Mouse (Mus musculus) myocyte (in vitro differentiated cells): ENCODE results near the gene Ccng2. TPM values are rescaled to one million over a fixed set of nuclear protein-coding genes. Genes with fewer than 3 reads are reported as not detected.

ENCODE experiments used
- H3K27me3 ChIP-seq: one replicate; pipeline ENCODE4 v1.6.1; 2011; ENCODE audit not compliant: control insufficient read depth, insufficient read depth, insufficient read length
- H3K36me3 ChIP-seq: one replicate; pipeline ENCODE4 v1.6.1; 2011; ENCODE audit not compliant: control insufficient read depth, insufficient read depth
- H3K4me2 ChIP-seq: one replicate; pipeline ENCODE4 v1.6.1; 2011; ENCODE audit warnings: low read depth, control low read depth
- H3K4me3 ChIP-seq: one replicate; pipeline ENCODE4 v1.5.1; 2011; ENCODE audit warnings: mild to moderate bottlenecking, control low read depth, moderate library complexity
- H3K79me2 ChIP-seq: one replicate; pipeline ENCODE4 v1.6.1; 2011; ENCODE audit not compliant: control insufficient read depth, insufficient read depth
- H3ac ChIP-seq: one replicate; pipeline ENCODE4 v1.6.1; 2011; ENCODE audit not compliant: control insufficient read depth, insufficient read length
- CEBPB ChIP-seq: IDR thresholded peaks from 2 replicates; pipeline ENCODE4 v1.6.1; 2011; ENCODE audit warnings: mild to moderate bottlenecking, moderate library complexity; ENCODE audit not compliant: poor library complexity, insufficient read depth, severe bottlenecking
- E2F4 ChIP-seq: IDR thresholded peaks from one replicate; pipeline ENCODE4 v1.6.1; 2011; ENCODE audit warnings: mild to moderate bottlenecking, control low read depth, moderate library complexity; ENCODE audit not compliant: insufficient read depth
- MAX ChIP-seq: IDR thresholded peaks from one replicate; pipeline ENCODE4 v1.6.1; 2011; ENCODE audit warnings: low read depth, mild to moderate bottlenecking, control low read depth
- MYOD1 ChIP-seq, 3 experiments: IDR thresholded peaks; one replicate each; pipeline ENCODE4 v1.6.1; 2011; ENCODE audit warnings: control low read depth in 2 of 3, low read depth in 2 of 3, mild to moderate bottlenecking in 2 of 3, moderate library complexity in 1 of 3; ENCODE audit not compliant: insufficient read length in 2 of 3, control insufficient read depth in 1 of 3
- MYOG ChIP-seq, 3 experiments: IDR thresholded peaks; one replicate each; pipeline ENCODE4 v1.6.1; 2011; ENCODE audit warnings: control low read depth in 2 of 3, low read depth in 2 of 3, mild to moderate bottlenecking in 2 of 3; ENCODE audit not compliant: insufficient read length in 2 of 3, control insufficient read depth in 1 of 3, insufficient read depth in 1 of 3
- POLR2A ChIP-seq: IDR thresholded peaks from one replicate; pipeline ENCODE4 v1.6.1; 2011; ENCODE audit warnings: low read depth, mild to moderate bottlenecking, control low read depth, moderate library complexity; ENCODE audit not compliant: insufficient read length
- POLR2AphosphoS2 ChIP-seq: IDR thresholded peaks from one replicate; pipeline ENCODE4 v1.6.1; 2011; ENCODE audit warnings: low read depth, control low read depth; ENCODE audit not compliant: insufficient read length
- REST ChIP-seq: IDR thresholded peaks from one replicate; pipeline ENCODE4 v1.6.1; 2011; ENCODE audit warnings: mild to moderate bottlenecking, control low read depth, moderate library complexity; ENCODE audit not compliant: insufficient read depth, insufficient read length
- SRF ChIP-seq: IDR thresholded peaks from one replicate; pipeline ENCODE4 v1.6.1; 2011; ENCODE audit warnings: low read depth; ENCODE audit not compliant: control insufficient read depth, insufficient read length
- TCF12 ChIP-seq: IDR thresholded peaks from one replicate; pipeline ENCODE4 v1.6.1; 2011; ENCODE audit warnings: mild to moderate bottlenecking, control low read depth; ENCODE audit not compliant: poor library complexity, insufficient read depth, severe bottlenecking
- TCF3 ChIP-seq: IDR thresholded peaks from one replicate; pipeline ENCODE4 v1.6.1; 2011; ENCODE audit warnings: low read depth, control low read depth; ENCODE audit not compliant: insufficient read length
- USF1 ChIP-seq: IDR thresholded peaks from one replicate; pipeline ENCODE4 v1.6.1; 2011; ENCODE audit warnings: low read depth, mild to moderate bottlenecking, control low read depth, moderate library complexity
- polyA plus RNA-seq: library from polyadenylated mRNA; unstranded; fragments of >200 nt; fragmentation: generic; extraction: Trizol; gene quantifications from one replicate; pipeline ENCODE4 v1.2.1, GENCODE M21; 2012; ENCODE audit warnings: missing spikeins

The Ccng2 gene
- polyA plus RNA-seq, 1 experiment, result 22.9 TPM

- H3K36me3 ChIP-seq, result no peaks in the 10 kb centered on the region
- no peaks in the 10 kb centered on the region for H3K27me3 ChIP-seq
- TF ChIP-seq E2F4 (no peak), MYOG (IDR thresholded peaks at IDR 0.05; ENCODE audit: control insufficient read depth in 1 of 3, insufficient read depth in 1 of 3, insufficient read length in 2 of 3, low read depth in 2 of 3) (no peak)
- H3ac ChIP-seq, result no peak overlapping the region
- no peak overlapping the region for H3K4me2 ChIP-seq
- no peaks in the 10 kb centered on the region for H3K79me2 ChIP-seq
- no peak overlapping the region for H3K4me3 ChIP-seq
Observed at GRCm38 (mm10) chr5:93249940-93250578, 17.0 kb upstream of the Ccng2 start.

- Histone ChIP-seq H3K4me3 (no peak overlapping the region), H3K4me2 (no peak overlapping the region), H3ac (no peak overlapping the region), H3K27me3 (no peaks in the 10 kb centered on the region), H3K36me3 (no peaks in the 10 kb centered on the region), H3K79me2 (no peaks in the 10 kb centered on the region)
- TF ChIP-seq USF1, result no peak
- no peak for TF ChIP-seq SRF
- no peak for TF ChIP-seq REST
- TF ChIP-seq TCF12, result no peak
- TF ChIP-seq POLR2A, result no peak
- TF ChIP-seq E2F4, result no peak
- no peak for TF ChIP-seq MAX
- TF ChIP-seq POLR2AphosphoS2, result no peak
- TF ChIP-seq MYOG (IDR thresholded peaks at IDR 0.05; ENCODE audit: control insufficient read depth in 1 of 3, insufficient read depth in 1 of 3, insufficient read length in 2 of 3, low read depth in 2 of 3), result no peak
- TF ChIP-seq CEBPB, result no peak
- TF ChIP-seq MYOD1 (IDR thresholded peaks at IDR 0.05; ENCODE audit: control insufficient read depth in 1 of 3, insufficient read length in 2 of 3, low read depth in 2 of 3), result no peak
- TF ChIP-seq TCF3, result no peak
Observed at GRCm38 (mm10) chr5:93251001-93251760, 15.9 kb upstream of the Ccng2 start.

- TF ChIP-seq SRF (no peak), TCF3 (no peak), MAX (no peak), POLR2AphosphoS2 (no peak), E2F4 (no peak), MYOD1 (IDR thresholded peaks at IDR 0.05; ENCODE audit: control insufficient read depth in 1 of 3, insufficient read length in 2 of 3, low read depth in 2 of 3) (no peak), TCF12 (no peak), CEBPB (no peak), MYOG (IDR thresholded peaks at IDR 0.05; ENCODE audit: control insufficient read depth in 1 of 3, insufficient read depth in 1 of 3, insufficient read length in 2 of 3, low read depth in 2 of 3) (no peak), REST (no peak), POLR2A (no peak), USF1 (no peak)
Observed at GRCm38 (mm10) chr5:93255759-93256265, 11.2 kb upstream of the Ccng2 start.

GRCm38 (mm10) chr5:93256820-93257405 is 10.1 kb upstream of the Ccng2 start:
- Histone ChIP-seq H3K79me2 (no peaks in the 10 kb centered on the region), H3K4me3 (no peak overlapping the region), H3ac (no peak overlapping the region), H3K36me3 (no peaks in the 10 kb centered on the region), H3K27me3 (no peaks in the 10 kb centered on the region), H3K4me2 (no peak overlapping the region)
- TF ChIP-seq TCF12, result no peak
- TF ChIP-seq USF1, result no peak
- TF ChIP-seq MYOD1 (IDR thresholded peaks at IDR 0.05; ENCODE audit: control insufficient read depth in 1 of 3, insufficient read length in 2 of 3, low read depth in 2 of 3), result no peak
- TF ChIP-seq CEBPB, result no peak
- no peak for TF ChIP-seq E2F4
- TF ChIP-seq TCF3, result no peak
- TF ChIP-seq SRF, result no peak
- TF ChIP-seq POLR2AphosphoS2, result no peak
- TF ChIP-seq MAX, result no peak
- no peak for TF ChIP-seq MYOG (IDR thresholded peaks at IDR 0.05; ENCODE audit: control insufficient read depth in 1 of 3, insufficient read depth in 1 of 3, insufficient read length in 2 of 3, low read depth in 2 of 3)
- TF ChIP-seq REST, result no peak
- no peak for TF ChIP-seq POLR2A

More at GRCm38 (mm10) chr5:93255759-93256265, 11.2 kb upstream of the Ccng2 start:
- Histone ChIP-seq H3ac (no peak overlapping the region), H3K27me3 (no peaks in the 10 kb centered on the region), H3K4me3 (no peak overlapping the region), H3K79me2 (no peaks in the 10 kb centered on the region), H3K36me3 (no peaks in the 10 kb centered on the region), H3K4me2 (no peak overlapping the region)
